Mouse (Mus musculus) brain, embryonic 18.5 days (tissue): ENCODE measurements at regions not wholly inside any gene's neighbourhood (a gene's known extent, or its start where the extent isn't known, plus 50 kb on each side); places are given as distances from the start of the nearest gene placed in this dataset.

Experiments used
- DNase-seq: peaks from one replicate; pipeline ENCODE4 v3.0.0-alpha.2; 2012; ENCODE audit warnings: low read depth, low spot score

GRCm38 (mm10) chr5:64648492-64648891, 154.7 kb upstream of the Klf3 start:
- DNase-seq, result no peak

- DNase-seq, result no peak
Observed at GRCm38 (mm10) chr5:64651407-64651806, 151.8 kb upstream of the Klf3 start.

- no peak for DNase-seq
Observed at GRCm38 (mm10) chr5:64653764-64654163, 149.4 kb upstream of the Klf3 start.

GRCm38 (mm10) chr5:64655286-64655685, 147.9 kb upstream of the Klf3 start:
- no peak for DNase-seq

GRCm38 (mm10) chr5:64661959-64662358, 141.2 kb upstream of the Klf3 start:
- no peak for DNase-seq

GRCm38 (mm10) chr5:64662476-64662875, 140.7 kb upstream of the Klf3 start:
- DNase-seq, result no peak

GRCm38 (mm10) chr5:64663766-64664165, 139.4 kb upstream of the Klf3 start:
- DNase-seq, result no peak

- DNase-seq, result no peak
Observed at GRCm38 (mm10) chr5:64665064-64665463, 138.1 kb upstream of the Klf3 start.

GRCm38 (mm10) chr5:64666256-64666655, 136.9 kb upstream of the Klf3 start:
- no peak for DNase-seq

- DNase-seq, result no peak
Observed at GRCm38 (mm10) chr5:64667053-64667452, 136.1 kb upstream of the Klf3 start.

GRCm38 (mm10) chr5:64673861-64674260, 129.3 kb upstream of the Klf3 start:
- no peak for DNase-seq

DNA sequence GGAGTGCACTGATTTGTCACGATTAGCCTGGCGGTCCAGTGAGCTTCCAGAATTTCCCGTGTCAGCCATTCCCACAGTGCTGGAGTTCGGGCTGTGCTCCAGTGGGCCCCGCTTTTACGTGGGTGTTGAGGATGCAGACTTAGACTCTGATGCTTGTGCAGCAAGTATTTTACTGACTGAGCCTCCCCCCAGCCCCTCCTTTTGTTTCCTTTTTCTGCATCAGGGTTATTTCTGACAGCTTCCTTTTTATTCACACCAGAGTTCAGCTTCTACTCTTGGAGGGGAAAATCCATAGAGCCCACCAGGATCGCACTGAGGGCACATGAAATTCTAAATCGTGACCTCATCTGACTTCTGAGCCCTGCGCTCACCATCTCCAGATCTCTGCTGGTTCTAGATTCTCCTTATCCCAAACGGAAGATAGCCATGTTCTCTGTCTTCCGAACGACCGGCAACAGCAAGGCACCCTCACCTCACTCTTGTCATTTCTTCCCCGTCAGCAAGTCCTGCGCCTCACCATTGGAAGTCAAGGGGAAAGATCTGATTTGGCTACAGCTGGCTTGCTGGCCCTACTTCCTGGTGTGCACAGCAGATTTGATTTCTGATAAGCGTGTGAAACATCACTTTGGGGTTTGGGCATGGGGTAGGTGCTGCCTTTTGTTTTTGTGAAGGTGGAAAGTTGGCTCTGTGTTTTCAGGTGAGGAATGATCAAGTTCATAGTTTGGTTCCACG, 126.8 kb upstream of the Klf3 start:
- no peak for DNase-seq

- DNase-seq, result no peak
Observed at GRCm38 (mm10) chr5:64676946-64677588, 126.1 kb upstream of the Klf3 start.

- DNase-seq, result no peak
Observed at GRCm38 (mm10) chr5:64678706-64679105, 124.5 kb upstream of the Klf3 start.

DNA sequence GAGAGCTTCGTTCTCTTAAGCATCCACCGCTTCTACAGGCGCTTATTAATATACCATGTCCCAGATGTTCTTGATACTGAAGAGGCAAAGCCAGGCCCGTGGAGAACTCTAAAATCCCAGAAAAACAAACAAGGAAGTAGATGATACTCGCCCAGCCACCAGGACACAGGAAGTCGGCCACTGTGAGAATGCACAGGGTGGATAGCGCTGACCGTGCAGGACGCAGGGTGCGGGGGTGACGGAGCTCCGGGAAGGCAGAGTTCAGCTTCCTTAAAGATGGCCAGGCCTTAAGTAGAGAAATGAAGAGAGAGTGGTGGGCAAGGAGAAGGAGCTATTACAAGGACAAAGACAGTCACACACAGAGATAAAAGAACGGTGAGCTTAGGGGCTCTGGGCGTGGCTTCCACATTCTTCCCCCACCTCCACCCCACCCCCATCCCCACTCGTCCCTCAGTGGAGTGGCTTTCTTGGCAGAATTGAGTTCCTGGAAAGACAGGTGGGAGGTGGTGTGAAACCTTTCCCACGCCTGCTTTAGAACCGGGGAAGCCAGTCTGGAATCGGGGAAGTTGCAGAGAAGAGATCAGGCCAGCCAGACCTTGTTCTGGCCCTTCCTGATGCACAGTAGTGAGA, 123.1 kb upstream of the Klf3 start:
- no peak for DNase-seq

DNA sequence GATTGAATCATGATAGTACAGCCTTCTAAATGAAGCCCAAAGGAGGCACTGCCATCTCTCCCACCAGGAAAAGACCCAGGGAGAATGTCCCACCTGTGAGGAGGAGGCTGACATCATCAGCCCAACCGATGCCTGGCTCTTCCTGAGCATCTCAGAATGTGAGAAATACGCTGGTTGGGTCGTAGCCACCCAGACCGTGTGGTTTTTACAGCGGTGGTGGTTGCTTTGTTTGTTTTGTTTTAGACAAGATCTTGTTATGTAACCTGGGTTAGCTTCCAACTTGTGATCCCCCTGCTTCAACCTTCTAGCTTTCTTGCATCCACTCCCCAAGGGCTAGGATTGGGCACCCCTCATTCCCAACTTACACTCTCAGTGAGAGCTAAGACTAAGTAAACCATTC, 122.0 kb upstream of the Klf3 start:
- no peak for DNase-seq

DNA sequence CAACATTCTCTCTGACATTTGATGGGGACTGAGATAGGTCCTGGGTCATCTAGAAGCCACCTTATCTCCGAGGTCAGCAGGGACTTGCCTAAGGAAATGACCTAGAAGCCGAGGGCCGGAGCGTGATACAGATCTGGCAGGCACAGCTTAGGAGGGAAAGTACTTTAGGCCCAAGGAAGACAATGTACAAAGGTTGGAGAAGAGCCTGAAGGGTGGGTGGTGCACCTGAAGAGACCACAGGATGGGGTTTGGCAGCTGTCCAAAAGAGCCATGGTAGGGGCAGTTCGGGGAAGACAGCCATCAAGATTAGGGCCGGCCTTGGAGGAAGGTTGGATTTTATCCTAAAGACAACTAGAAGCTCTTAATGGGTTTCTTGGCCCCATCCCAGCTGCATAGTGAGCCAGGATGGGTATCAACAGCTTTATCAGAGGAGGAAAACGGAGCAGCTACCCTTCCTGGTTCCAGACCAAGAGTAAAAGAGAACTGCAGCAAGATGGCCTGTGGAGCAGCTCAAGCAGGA, 120.8 kb upstream of the Klf3 start:
- DNase-seq, result no peak

DNA sequence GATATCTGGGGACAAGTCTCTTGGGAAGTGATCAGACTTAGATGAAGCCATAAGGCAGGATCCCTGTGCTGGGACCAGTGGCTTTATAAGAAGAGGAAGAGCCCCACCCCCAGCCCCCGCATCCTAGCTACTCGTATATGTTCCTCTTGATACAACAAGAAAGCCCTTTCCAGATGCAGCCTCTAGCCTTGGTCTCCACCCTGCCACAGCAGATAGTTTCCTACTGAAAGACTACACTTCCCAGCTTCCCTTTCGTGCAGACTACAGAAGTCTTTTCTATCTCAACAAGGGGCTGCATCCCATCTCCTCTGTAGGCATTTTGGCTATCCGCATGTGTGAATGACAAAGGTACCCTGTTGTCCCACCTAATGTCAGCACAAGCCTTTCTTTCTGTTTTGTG, 119.8 kb upstream of the Klf3 start:
- no peak for DNase-seq

GRCm38 (mm10) chr5:64684275-64684674, 118.9 kb upstream of the Klf3 start:
- DNase-seq, result no peak

DNA sequence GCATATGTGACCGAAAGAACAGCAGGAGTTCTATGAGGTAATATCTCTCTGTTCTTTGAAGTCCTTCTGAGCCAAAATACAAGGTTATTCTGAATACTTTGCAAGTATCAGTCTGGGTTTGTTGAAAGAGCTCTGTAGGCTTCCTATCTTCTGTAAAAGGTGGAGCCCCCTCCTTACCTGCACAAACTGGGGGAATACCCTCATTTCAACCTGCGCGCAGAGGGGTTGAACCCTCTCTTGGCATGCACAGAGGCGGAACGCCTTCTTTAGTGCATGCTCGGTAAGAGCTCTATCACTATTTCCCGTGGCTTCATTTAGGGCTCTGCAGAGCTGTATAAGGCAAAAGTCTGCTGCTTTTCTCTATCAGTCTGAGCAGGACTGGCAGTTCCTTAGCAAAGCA, 113.0 kb upstream of the Klf3 start:
- DNase-seq, result no peak

GRCm38 (mm10) chr5:64691406-64692100, 111.6 kb upstream of the Klf3 start:
- DNase-seq, result no peak

DNA sequence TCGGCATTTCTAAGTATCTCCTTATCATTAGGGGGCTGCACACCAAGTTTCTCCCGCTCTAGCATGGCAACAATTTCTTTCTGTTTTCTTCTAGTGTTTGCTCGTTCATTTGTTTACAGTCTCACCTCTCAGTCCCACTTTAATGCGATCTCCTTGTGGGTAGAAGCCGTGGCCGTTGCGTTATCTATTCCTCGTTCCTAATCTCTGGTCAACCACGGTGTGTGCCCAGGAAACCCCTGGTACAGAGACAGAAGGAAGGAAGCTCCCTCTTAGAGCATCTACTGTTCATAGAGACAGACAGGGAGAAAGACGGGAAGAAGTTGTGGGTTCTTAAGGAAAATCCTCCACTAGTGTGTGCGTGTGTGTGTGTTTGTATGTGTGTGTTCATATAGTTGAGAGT, 110.9 kb upstream of the Klf3 start:
- no peak for DNase-seq
